Mouse (Mus musculus) megakaryocyte, adult 5-6 weeks (primary cell): ENCODE measurements at regions not wholly inside any gene's neighbourhood (a gene's known extent, or its start where the extent isn't known, plus 50 kb on each side); places are given as distances from the start of the nearest gene placed in this dataset.
A peak's percentile ranks its signal among the peaks of the same experiment; 100 is the strongest.

Experiments
- ATAC-seq: 2 replicates; pipeline ENCODE4 v1.8.0; 2016; ENCODE audit warnings: mild to moderate bottlenecking, inconsistent platforms; ENCODE audit not compliant: poor library complexity, severe bottlenecking

DNA sequence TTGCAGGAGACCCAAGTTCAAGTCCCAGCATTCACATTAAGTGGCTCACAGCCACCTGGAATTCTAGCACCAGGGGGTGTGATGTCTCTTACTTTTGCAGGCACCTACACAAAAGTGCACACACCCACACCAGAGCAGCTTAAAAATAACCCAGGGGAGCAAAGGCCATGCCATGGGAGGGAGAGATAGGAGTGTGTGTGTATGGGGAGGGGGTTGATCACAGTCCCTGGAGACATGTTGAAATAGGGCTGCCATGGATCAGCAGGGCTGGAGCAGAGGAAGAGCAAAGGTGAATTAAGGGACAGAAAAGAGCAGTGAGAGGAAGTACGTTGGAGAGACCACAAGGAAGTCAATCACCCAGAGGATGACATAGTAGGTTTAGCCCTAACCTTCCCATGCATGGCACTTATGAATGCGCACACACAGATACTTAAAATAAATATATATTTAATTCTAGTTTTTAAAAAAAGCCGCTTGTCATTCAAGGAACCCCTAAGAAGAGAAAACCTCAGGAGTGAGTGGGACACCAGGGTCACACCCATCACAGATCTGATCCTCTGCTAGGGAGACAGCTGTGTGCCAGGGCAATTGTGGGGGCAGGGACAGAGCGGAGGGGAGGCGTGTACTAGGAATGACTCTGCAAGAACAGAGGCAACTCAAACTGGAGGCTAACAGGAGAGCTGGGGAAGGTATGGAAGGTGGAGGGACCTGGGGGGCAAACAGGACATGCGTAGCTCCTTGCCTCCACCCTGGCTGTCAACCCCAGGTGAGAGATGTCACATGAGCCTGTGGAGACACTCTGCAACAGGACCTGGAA lies 189.5 kb upstream of the Rybp start:
- ATAC-seq = peak; percentile 50

DNA sequence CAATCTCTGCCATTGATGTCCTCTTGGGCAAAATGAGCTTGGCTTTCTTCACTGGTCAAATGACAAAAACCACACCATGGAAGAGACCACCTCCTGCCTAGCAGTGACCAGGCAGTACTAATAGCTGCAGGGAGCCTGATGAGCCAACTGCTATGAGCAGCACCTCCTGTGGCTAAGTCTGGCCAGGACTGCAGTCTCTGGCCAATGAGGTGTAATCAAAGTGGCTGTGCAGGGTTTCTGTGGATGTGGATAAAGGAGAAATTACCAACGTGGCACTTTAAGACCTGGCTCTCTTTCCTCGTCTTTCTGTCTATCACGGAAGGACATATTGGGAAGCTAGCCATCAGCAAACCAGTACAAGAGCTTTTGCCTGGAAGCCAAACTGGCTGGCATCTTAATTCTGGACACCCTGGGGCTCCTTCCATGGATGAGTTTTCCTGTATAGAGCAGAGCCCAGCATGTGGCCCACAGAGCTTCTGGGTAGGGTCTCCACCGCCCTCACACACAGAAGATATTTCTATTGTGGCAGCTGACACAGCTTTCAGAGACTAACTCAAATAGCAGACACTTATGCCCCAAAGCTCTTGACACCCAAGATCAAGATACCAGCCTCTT lies 188.2 kb upstream of the Rybp start:
- ATAC-seq = no peak

DNA sequence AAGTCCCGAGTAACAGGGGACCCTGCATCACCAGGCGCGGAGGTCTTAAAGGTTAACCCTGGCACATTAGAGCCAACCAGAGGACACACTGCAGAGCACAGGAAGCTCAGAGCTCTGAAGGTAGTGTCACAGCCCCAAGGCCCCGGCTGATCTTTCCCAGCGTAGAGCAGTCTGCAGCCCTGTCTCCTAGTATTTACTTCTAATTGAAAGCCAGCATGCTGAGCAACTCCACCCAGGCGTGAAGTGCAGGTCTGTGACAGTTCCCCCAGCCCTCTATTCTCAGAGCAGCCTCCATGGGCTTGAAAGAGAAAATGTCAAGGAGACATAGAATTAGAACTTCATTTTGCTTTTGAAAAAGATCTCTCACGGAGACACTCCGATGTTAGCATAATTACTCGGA lies 187.0 kb upstream of the Rybp start:
- no peak for ATAC-seq

DNA sequence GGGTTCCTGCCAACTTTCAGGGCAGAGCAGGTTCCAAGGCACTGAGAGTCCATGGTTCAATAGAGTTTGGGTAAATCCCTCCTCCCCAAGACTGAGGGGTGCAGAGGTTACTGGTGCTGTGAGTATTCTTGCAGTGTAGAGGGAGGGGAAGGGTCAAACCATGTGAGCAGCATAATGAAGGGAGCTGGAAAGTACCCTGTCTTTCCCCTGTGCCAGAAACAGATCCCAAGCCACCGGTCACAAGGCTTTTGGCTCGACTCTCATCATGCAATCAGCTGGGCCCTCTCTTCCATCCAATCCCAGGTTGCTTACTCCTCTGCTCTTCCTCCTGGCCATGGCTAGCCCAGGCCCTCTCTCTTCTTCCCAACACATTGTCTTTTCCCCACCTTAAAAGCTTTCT lies 182.8 kb upstream of the Rybp start:
- ATAC-seq = no peak

DNA sequence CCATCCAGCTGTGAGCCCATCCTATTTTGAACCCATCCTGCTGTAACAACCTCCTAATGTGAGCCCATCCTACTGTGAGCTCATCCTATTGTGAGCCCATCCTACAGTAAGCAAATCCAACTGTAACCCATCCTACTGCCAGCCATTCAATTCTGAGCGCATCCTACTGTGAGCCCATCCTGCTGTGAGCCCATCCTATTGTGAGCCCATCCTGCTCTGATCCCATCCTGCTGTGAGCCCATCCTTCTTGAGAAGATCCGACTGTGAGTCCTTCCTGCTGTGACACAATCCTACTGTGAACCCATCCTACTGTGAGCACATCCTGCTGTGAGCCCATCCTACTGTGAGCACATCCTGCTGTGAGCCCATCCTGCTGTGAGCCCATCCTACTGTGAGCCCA lies 175.5 kb upstream of the Rybp start:
- ATAC-seq = no peak

DNA sequence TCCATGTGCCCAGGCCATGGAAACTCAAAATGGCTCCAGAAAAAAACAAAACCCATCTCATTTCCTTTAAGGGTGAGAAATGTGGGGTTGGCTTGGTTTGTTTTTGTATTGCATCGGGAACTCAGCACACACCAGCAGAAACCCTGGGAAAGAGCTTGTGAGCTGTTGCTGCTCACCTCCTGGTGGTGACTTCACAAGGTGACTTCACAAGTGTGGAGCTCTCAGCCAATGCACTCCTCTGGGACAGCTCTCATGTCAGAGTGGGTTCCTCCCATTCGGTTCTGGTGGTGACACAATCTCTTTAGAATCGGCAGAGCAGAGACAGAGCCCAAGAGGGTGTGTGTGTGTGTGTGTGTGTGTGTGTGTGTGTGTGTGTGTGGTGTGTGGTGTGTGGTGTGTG lies 166.1 kb upstream of the Rybp start:
- ATAC-seq = no peak

DNA sequence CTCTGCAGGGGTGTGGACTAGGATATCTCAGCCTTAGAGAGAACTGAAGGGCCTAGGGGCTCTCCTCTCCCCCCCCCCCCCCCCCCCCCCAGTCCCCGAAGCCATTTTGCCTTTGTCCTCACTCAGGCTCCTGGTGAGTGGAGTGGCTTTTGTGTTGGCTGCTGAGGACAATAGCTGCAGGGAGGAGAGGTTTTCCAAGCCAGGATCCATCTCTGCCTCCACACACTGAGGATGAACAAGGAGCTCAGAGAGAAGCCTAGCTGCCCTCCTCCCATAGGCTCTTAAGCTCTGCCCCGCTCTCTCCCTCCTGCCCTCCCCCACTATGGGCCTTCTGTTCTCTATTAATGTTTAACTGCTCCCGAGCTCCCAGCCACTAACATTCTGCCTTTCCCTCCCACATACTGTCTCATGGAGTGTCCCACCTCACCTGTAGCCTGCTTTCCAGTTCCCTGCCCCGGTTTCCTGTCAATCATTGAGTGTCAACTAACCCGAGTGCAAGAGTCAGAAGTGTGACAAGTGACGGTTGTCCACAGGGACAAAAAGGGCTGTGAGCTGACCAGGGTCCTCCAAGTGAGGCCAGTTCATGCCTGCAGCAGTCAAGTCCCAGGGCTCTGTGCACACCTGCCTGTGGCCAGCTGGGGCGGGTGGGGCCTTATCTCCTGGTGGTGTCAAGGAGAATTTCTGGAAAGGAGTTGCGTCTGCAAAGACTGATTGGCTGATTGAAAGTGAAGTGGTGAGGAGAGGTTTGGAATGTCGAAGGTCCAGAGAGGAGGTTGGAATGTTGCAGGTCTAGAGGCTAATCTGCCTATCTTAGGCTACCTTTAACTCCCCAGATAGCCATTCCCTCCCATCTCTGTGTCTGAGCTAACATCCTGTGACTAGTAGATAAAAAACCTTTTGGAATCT lies 165.1 kb upstream of the Rybp start:
- no peak for ATAC-seq

DNA sequence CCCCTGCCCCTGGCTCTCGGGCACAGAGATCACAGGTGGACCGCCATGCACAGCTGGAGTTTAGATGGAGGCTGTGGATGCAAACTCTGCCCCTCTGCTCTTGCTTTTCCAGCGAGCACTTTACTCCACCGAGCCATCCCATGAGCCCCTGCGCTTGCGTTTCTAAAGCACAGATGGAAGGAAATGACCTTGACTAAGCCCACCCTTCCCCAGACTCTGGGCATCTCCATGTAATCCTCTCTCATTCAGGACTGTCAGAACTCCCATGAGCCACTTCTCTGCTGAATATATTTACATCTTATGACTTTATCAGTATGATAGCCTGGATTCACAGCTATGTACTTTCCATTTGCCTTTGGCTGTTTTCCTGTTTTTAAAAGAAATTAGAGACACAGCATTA lies 162.8 kb upstream of the Rybp start:
- no peak for ATAC-seq

DNA sequence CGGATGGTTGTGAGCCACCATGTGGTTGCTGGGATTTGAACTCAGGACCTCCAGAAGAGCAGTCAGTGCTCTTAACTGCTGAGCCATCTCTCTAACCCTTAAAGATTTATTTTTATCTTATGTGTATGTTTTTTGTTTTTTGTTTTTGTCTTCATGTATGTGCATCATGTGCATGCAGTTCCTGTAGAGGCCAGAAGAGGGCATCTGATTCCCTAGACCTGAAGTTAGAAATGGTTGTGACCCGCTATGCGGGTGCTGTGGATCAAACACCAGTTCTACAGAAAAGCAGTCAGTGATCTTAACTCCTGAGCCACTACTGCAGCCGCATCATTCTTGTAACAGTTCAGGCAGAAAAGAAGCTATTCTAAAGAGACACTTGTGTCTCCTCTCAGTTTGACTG lies 161.8 kb upstream of the Rybp start:
- ATAC-seq = no peak

DNA sequence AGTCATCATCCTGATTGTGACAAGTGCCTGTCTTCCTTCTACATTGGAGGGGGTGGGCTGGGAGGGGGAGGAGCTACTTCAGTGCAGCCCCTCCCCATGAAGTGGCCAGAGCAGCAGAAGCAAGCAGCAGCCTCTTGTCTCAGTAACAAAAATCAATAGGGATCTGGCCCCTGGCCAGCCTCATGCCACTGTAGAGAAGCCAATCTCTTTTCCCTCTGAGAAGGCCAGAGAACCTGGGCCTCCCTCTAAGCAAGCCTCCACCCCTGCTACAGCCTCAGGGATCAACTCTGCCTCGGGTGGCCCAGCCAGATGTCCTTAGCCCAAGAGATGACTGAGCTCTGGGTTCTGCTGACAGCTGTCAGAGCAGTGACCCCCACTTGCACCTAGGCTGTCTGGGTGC lies 159.9 kb upstream of the Rybp start:
- ATAC-seq = no peak

DNA sequence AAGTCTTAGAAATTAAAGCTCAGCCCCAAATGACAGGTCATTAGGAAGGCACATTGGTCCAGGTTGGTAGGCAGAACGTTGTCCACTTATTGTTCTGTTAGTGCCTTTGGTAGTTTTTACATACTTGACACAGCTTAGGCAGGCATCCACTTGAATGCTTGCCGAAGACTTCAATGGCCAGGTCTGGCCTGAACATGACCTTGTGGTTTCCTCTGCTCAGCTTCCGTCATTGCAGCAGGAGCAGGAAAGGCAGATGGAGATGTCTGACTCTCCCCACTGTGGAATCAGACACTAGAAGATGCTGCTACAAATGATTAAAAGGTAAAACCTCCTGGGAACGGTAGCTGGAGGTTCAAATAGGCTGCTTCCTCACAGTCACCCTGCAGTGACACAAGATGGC lies 159.5 kb upstream of the Rybp start:
- ATAC-seq = no peak

DNA sequence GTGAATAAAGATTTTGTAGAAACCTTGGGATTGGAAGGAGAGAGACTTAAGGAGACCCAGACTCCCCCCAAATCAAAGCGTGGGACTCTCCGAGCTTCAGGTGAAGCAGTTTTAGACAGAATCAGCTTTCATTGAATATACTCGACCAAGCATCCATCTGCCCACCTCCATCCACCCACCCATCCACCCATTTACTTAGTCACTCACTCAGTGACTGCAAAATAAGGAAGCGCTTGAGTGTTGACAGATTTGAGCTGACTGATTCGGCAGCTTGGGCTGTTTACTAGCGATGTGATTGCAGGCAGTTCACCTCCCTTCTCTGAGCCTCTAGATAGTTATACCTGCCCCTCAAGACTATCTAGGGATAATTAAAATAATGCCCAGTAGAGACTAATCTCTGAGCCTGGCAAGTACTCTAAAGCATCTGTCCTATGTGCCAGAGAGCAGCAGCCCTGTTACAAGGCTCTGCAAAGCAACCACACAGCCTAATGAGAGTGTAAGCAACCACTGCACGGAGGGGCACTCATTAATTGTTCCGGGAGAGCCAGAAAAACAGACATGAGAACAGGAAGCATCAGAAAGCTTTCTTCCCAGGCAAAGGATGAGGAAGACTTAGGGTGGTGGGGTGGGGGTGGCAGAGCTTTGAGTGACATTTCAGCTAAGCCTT lies 151.9 kb upstream of the Rybp start:
- peak; percentile 81 for ATAC-seq

DNA sequence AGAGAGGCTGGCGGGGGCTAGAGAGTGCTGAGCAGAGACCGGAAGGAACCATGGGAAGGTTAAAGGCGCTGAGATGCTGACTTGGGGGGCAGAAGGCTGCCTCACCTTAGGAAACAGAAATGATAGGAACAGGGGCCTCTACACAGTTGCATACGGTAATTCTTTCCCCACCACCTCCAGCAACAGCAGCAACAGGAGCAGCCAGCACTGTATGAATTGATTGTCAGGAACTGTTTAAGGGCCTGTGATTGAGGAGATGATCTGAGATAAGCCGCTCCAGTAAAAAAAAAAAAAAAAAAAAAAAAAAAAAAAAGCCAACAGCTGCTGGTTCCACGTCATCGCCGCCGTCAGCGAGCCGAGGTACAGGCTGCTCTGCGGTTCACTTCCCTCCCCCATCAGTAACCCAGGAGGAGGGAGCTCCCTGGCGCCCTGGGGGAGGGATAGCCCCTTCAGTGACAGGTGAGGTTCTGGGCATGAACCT lies 151.3 kb upstream of the Rybp start:
- peak; percentile 87 for ATAC-seq

DNA sequence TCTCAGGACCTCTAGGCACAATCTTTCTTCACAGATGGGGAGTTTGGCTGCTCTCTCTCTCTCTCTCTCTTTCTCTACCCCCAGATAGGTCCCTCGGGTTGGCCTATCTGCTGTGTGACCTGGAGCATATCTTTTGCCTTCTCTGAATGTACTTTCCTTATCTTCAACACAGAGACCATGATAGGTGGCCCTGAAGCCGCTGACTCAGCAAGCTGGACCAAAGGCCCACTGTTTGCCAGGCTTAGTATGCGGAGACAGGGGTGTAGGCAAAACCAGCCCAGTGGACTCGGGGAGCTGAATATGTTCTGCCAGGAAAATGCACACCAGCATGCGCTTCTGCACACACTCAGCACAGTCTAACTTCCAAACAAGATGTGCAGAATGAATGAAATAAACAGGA lies 150.7 kb upstream of the Rybp start:
- ATAC-seq = no peak

DNA sequence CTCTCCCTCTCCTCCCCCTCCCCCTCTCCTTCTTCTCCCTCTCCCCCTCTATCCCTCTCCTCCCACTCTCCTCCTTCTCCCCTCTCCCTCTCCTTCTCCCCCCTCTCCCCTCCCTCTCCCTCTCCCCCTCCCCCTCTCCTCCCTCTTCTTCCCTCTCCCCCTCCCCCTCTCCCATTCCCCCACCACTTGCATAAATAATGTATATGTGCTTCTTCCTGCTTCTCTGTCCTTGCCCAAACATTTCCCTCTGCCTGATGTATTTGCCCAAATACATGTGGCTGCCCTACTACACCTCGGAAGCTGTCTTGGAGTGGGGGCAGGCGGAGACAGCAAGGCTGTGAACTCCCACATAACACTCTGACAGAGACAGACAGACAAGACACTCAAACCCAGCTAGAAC lies 149.2 kb upstream of the Rybp start:
- ATAC-seq = no peak

DNA sequence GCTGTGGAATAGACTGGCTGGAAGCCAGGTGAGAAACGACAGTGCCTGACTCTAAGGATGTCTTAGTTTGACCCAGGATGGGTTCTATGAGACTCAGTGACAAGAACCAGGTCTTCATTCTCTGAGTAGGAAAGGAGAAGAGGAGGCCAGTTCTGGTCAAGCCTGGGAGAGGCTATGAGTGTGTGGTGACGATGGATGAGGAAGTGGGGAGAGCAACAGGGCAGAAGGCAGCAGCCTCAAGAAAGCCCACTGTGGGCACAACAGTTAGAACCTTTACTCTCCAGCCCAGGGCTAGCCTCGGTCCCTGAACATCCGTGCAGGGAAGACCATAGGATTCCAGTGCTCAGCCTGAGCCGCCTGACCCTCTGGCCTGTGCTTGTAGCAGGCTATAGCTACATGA lies 147.9 kb upstream of the Rybp start:
- ATAC-seq = peak; percentile 72

DNA sequence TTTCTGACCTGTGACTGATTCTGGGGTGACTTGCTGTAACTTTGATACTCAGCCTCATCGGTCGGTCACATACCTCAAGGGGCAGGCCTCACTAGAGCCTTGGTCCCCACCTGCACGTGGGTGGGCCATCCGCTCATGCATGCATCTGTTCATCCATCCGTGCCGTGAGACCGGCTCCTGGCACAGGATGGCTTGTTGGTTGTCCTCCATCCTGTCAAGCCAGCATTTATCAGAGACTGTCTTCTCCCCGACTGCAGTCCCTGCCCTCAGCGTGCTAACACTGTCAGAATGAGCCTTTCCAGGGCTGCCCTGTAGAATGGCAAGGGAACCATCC lies 146.2 kb upstream of the Rybp start:
- ATAC-seq = no peak

DNA sequence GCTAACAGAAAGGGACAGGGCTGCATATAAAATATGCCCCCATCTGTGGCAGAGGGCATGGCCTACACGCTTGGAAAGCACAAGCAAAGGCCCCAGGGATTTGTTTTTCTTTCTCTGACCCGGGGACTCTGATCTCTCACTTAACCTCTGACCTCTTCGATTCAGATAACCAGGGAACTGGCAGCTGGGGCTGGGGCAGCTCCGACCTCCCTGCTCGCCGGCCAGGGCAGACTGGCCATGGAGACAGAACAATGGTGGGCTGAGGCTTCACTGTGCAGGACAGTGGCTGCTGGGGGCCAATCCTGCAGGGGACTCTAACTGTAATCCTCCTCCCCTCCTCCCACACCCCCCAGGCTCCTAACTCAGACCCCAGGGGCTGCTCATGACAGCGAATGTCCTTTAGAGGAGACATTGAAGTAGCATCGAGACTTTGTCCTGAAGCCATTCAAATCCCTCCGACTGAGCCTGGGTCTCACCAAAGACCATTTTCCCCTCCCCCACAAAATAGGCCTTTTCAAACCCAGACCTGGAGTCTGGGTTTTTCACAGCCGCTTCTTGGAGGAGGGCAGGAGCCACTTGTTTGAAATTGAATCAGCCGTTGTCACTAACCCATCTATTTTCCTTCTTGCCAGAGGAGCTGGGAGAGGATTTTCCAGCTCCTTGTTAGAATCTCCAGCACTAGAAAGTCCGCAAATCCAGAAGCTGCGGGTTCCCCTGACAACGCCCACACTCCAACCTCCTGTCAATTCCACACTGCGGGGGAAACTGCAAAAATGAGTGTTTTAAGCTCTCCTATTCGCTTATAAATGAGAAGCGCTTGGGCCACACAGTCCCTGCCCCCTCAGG lies 145.6 kb upstream of the Rybp start:
- no peak for ATAC-seq

DNA sequence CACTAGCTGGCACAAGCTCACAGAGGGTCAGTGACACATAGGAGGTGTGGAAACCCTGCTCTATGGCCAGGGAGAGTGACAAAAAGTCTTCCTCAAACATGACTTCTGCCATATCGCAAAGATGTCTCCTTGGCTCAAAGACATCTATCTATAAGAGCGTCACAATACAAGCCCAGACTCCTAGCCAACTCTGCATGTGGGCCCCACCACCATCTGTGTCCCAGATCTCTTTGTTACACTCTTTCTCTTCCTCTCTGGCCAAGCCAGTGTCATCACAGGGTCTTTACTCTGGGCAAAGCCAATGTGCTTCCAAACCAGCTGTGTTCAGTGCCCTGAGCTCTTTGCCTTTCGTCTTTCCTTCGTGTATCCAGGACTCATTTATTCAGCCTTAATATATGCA lies 143.0 kb upstream of the Rybp start:
- ATAC-seq = no peak

DNA sequence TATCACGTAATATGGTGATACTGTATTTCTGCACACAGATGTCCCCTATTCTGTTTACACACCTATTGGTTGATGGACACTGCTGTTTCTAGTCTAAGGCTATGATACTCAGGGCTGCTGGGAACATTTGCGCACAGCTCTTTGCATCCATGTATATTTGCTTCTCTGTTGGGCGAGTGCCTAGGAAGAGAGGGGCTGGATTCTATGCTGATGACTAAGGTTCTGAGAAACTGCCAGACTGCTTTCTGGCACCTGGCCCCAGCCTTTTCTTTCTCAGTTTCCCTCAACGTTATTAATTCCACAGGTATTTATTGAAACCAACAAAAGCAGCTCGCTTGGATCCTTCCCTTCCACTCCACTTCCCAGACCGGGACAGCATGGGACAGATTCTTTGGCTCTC lies 142.2 kb upstream of the Rybp start:
- no peak for ATAC-seq
